Mouse (Mus musculus) intestine, embryonic 16.5 days (tissue): ENCODE data around the gene Ltbp1. TPM values are rescaled to one million over a fixed set of nuclear protein-coding genes. Genes with fewer than 3 reads are reported as not detected.

Experiments used
- ATAC-seq: fragments of 200-750 bp; cut with Nextera tagmentation; 2 replicates; pipeline ENCODE4 v1.8.0; 2017; ENCODE audit warnings: moderate TSS enrichment, moderate library complexity
- H3K27ac ChIP-seq: fragments of 300-500 bp; sonication (generic); 2 replicates; pipeline ENCODE4 v1.5.1; 2014; ENCODE audit warnings: mild to moderate bottlenecking, low read length
- H3K27me3 ChIP-seq: fragments of 300-500 bp; sonication (generic); replicated peaks from 2 replicates; pipeline ENCODE4 v1.6.1; 2014; ENCODE audit warnings: low read length, control low read depth, mixed read lengths; ENCODE audit not compliant: control insufficient read depth, insufficient read depth
- H3K36me3 ChIP-seq: fragments of 300-500 bp; sonication (generic); 2 replicates; pipeline ENCODE4 v1.6.1; 2014; ENCODE audit warnings: low read length, control low read depth; ENCODE audit not compliant: control insufficient read depth, insufficient read depth
- H3K4me1 ChIP-seq: fragments of 300-500 bp; sonication (generic); 2 replicates; pipeline ENCODE4 v1.6.1; 2014; ENCODE audit warnings: low read length, control low read depth, mixed read lengths; ENCODE audit not compliant: control insufficient read depth, insufficient read depth
- H3K4me2 ChIP-seq: fragments of 300-500 bp; sonication (generic); 2 replicates; pipeline ENCODE4 v1.6.1; 2014; ENCODE audit warnings: low read depth, low read length, control low read depth
- H3K4me3 ChIP-seq: fragments of 300-500 bp; sonication (generic); 2 replicates; pipeline ENCODE4 v1.5.1; 2014; ENCODE audit warnings: mild to moderate bottlenecking, low read length
- H3K9ac ChIP-seq: fragments of 300-500 bp; sonication (generic); 2 replicates; pipeline ENCODE4 v1.6.1; 2014; ENCODE audit warnings: low read depth, low read length
- H3K9me3 ChIP-seq: fragments of 300-500 bp; sonication (generic); 2 replicates; pipeline ENCODE4 v1.6.1; 2016; ENCODE audit warnings: low read length, control low read depth; ENCODE audit not compliant: control insufficient read depth
- WGBS: fragments of 180-500 bp; shearing (Covaris S2); extraction: QIAGEN DNeasy Blood & Tissue Kit; methylation state at CpG from one replicate; pipeline ENCODE4 v1.1.7; 2014; 5-methylcytosine and 5-hydroxymethylcytosine counted together
- polyA plus RNA-seq: library from polyadenylated mRNA; unstranded; fragments of >200 nt; fragmentation: Nextera tagmentation; extraction: Ambion mirVana; gene quantifications from 2 replicates; pipeline ENCODE4 v1.2.1, GENCODE M21; 2015

Ltbp1 gene
- polyA plus RNA-seq, 1 experiment from 2014 or later: 12.2 TPM

DNA sequence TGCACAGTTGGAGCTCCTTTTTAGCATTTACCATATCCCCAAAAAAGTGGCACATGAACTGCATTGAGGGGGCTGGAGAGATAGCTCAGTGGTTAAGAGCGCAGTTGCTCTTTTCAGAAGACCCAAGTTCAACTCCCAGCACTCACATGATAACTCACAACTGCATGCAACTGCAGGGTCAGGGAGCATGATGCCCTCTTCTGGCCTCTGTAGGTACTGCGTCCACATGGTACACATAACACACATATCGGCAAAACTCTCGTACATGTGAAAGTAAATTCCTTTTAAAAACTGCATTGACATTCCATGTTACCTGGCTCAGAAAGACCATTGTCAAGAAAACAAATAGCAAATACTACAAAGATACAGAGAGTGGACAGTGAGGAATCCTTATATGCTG is 342.0 kb downstream of the Ltbp1 start:
- no peak overlapping the region for H3K9ac ChIP-seq
- no peaks in the 10 kb centered on the region for H3K9me3 ChIP-seq
- no peak for ATAC-seq
- H3K4me3 ChIP-seq: no peak overlapping the region
- H3K36me3 ChIP-seq: no peaks in the 10 kb centered on the region
- H3K27me3 ChIP-seq: no peaks in the 10 kb centered on the region
- H3K27ac ChIP-seq: no peak overlapping the region
- peaks cover 5% of the 10 kb centered on the region; the same call in 1 of the 2 replicates for H3K4me1 ChIP-seq
- WGBS: 95% methylated on average over 4 of the region's 4 CpGs
- H3K4me2 ChIP-seq: no peak overlapping the region

DNA sequence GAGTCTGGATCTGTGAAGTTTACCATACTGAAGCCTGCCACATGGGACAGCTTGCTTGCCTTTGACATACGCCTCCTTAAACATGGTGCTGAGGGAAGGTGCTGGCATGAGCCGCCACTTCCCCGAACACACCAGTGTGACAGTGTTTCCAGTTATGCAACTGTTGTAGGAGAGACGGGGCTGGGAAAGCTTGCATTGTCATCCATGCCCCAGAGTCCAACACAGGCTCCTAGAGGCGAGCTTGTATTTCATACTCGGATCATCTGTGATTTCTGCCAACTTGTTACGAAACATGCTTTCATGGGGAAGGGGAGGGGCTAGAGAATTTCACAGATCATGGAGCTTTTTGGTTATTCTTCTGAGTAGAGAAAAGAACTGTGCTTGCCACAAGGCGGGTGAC is 343.7 kb downstream of the Ltbp1 start:
- Histone ChIP-seq H3K9ac (no peak overlapping the region), H3K4me2 (no peak overlapping the region), H3K4me3 (no peak overlapping the region), H3K9me3 (no peaks in the 10 kb centered on the region), H3K36me3 (no peaks in the 10 kb centered on the region), H3K4me1 (peaks cover 5% of the 10 kb centered on the region; the same call in 1 of the 2 replicates), H3K27me3 (no peaks in the 10 kb centered on the region), H3K27ac (no peak overlapping the region)
- ATAC-seq: no peak
- 85% methylated on average over 8 of the region's 8 CpGs for WGBS

DNA sequence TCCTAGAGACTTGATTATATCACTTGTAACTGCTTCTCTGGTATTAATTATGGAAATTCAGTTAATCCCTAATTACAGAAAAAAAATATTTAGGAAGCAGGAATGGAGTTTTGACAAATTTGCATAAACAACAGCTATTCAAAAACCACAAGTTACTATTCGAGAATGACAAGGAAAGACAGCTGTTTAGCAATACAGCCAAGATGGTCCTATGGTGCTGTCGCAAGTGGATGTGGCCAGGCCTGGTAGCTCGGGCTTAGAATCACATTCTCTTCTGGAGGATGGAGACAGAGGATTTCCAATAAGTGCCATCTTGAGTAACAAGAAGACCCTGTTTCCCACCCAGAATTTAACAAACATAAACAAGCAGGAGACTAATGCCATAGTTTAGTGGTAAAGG is 344.2 kb downstream of the Ltbp1 start:
- no peak overlapping the region for H3K27ac ChIP-seq
- 81% methylated on average over 3 of the region's 3 CpGs for WGBS
- no peak for ATAC-seq
- no peaks in the 10 kb centered on the region for H3K36me3 ChIP-seq
- no peaks in the 10 kb centered on the region for H3K27me3 ChIP-seq
- H3K4me3 ChIP-seq: no peak overlapping the region
- no peaks in the 10 kb centered on the region for H3K9me3 ChIP-seq
- H3K9ac ChIP-seq: no peak overlapping the region
- H3K4me1 ChIP-seq: peaks cover 5% of the 10 kb centered on the region; the same call in 1 of the 2 replicates
- H3K4me2 ChIP-seq: no peak overlapping the region

DNA sequence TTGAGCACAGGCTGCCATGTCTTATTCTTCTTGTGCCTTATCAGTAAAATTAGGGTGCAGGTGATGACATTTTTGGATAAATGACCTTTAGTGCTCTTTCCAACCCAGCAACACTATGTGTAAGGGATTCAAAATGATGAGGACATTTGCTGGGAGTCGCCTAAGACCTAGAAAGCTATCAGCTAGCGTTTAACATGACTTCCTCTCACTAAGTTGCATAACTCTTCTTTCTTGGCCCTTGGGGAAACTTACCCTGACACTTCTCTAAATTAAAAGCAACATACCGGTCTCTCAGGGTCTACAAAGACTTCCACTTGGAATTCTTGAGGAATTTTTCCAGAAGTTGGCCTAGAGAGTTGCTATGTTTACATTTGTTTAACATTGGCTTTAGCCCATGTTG is 348.0 kb downstream of the Ltbp1 start:
- WGBS: 70% methylated on average over 3 of the region's 3 CpGs
- H3K4me3 ChIP-seq: no peak overlapping the region
- no peak overlapping the region for H3K4me2 ChIP-seq
- H3K27me3 ChIP-seq: no peaks in the 10 kb centered on the region
- H3K27ac ChIP-seq: no peak overlapping the region
- H3K9ac ChIP-seq: no peak overlapping the region
- no peaks in the 10 kb centered on the region for H3K9me3 ChIP-seq
- no peak for ATAC-seq
- no peaks in the 10 kb centered on the region for H3K36me3 ChIP-seq
- H3K4me1 ChIP-seq: no peaks in the 10 kb centered on the region

DNA sequence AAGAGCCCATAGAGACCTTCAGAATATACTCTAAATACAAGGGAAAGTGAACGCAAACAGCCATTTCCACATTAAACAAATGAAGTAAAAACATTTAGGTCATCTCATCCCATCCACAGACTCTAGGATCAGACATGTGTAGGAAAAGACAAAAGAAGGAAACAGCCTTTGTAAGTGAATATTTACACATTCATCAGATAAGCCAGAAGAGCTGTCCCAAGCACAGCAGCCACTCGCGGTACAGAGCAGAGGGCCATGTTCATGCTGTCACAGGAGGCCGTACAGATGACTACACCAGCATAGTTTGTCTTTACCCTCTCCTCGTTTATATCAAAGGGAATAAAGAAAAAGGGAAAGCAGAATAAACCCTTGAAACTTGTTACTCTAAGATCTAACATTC is 350.1 kb downstream of the Ltbp1 start:
- 59% methylated on average over 5 of the region's 5 CpGs for WGBS
- no peak overlapping the region for H3K4me2 ChIP-seq
- no peak for ATAC-seq
- H3K4me1 ChIP-seq: no peaks in the 10 kb centered on the region
- H3K27ac ChIP-seq: no peak overlapping the region
- H3K4me3 ChIP-seq: no peak overlapping the region
- no peak overlapping the region for H3K9ac ChIP-seq
- no peaks in the 10 kb centered on the region for H3K9me3 ChIP-seq
- no peaks in the 10 kb centered on the region for H3K27me3 ChIP-seq
- H3K36me3 ChIP-seq: no peaks in the 10 kb centered on the region

DNA sequence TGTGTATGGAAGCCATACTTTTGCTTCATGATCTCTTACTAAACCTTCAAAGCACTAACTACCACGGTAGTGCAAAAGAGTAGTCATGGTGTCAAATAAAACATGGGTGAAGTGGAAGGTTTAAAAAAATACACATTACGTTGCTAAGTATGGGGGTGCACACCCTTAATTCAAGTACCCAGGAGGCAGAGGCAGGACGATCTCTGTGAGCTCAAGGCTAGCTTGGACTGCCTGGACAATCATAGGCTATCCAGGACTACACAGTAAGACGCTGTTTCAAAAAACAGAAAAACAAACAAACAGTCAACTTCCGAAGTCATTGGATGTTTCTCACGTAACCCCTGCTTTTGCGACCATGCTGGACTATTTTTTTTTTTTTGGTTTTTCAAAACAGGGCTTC is 354.7 kb downstream of the Ltbp1 start:
- no peak overlapping the region for H3K4me3 ChIP-seq
- H3K4me1 ChIP-seq: no peaks in the 10 kb centered on the region
- H3K27ac ChIP-seq: no peak overlapping the region
- no peaks in the 10 kb centered on the region for H3K36me3 ChIP-seq
- 97% methylated on average over 7 of the region's 7 CpGs for WGBS
- no peak for ATAC-seq
- no peaks in the 10 kb centered on the region for H3K27me3 ChIP-seq
- no peak overlapping the region for H3K9ac ChIP-seq
- H3K4me2 ChIP-seq: no peak overlapping the region
- no peaks in the 10 kb centered on the region for H3K9me3 ChIP-seq

DNA sequence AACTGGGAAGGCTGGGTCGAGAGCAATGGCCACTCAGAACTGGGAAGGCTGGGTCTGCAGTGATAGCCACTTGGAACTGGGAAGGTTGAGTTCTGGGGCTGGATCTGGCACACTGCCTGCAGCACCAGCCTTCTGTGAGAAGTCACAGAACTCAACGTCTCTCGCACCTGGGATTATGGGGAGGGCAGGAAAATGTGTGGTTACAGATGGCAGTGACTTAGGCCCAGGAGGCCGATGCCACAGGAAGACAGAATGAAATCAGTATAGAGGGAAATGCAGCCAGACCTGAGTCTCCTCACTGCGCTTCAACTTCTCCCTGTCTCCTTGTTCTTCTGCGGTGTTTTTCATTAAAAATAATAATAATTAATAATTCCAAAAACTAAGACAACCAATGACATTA is 361.0 kb downstream of the Ltbp1 start:
- H3K27ac ChIP-seq: no peak overlapping the region
- H3K9ac ChIP-seq: no peak overlapping the region
- H3K27me3 ChIP-seq: no peaks in the 10 kb centered on the region
- 87% methylated on average over 6 of the region's 6 CpGs for WGBS
- H3K36me3 ChIP-seq: no peaks in the 10 kb centered on the region
- no peak overlapping the region for H3K4me2 ChIP-seq
- no peak for ATAC-seq
- H3K4me3 ChIP-seq: no peak overlapping the region
- no peaks in the 10 kb centered on the region for H3K9me3 ChIP-seq
- H3K4me1 ChIP-seq: no peaks in the 10 kb centered on the region

DNA sequence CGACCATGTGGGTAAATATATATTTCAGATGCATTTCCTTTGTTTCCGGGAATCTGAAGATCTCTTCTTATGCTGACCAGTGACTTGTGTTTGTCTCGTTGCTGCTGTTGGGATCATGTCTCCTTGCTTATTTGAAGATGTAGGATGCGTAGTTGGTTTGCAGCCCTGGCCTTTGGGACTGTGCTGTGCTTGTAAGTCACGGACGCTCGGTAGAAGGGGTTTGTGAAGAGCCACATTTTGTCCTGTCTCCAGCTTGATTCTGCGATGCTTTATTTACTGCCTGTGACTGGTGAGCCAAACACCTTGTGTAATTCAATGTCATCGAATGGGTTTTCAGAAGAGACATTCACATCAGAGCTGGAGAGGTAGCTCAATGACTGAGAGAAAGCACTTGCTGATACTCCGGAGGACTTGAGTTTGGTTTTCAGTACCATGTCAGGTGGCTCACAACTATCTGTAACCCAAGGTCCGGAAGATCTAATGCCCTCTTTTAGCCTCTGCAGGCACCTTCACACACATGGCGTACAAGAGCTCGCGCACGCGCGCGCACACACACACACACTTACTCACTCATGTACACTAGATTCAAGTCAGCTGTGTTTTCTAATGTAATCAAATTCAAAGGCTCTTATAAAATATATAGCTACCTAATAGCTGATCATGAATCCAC is 362.3 kb downstream of the Ltbp1 start:
- Histone ChIP-seq H3K27me3 (no peaks in the 10 kb centered on the region), H3K36me3 (no peaks in the 10 kb centered on the region), H3K27ac (no peak overlapping the region), H3K9ac (no peak overlapping the region), H3K4me3 (no peak overlapping the region), H3K4me2 (no peak overlapping the region), H3K4me1 (no peaks in the 10 kb centered on the region), H3K9me3 (no peaks in the 10 kb centered on the region)
- no peak for ATAC-seq
- WGBS: 96% methylated on average over 18 of the region's 18 CpGs

DNA sequence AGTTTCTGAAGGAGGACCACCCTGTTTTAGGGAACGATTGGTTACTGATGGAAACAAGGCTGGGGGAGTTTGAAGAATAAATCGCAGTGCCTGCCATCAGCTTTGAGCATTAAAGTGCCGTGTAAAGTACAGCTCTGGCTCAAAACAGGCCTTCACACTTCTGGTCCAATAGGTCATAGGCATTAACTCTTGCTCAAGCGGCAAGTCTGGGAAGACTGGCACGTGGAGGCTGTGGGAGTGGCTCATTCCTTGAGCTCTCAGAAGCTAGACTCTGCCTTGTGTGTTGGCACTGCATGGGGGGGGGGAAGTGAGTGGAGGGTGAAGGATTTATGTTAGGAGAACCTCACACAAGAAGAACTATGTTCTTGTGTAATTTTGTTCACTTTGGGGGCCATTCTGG is 363.2 kb downstream of the Ltbp1 start:
- Histone ChIP-seq H3K9me3 (no peaks in the 10 kb centered on the region), H3K4me3 (no peak overlapping the region), H3K4me1 (no peaks in the 10 kb centered on the region), H3K36me3 (no peaks in the 10 kb centered on the region), H3K27me3 (no peaks in the 10 kb centered on the region), H3K27ac (no peak overlapping the region), H3K9ac (no peak overlapping the region), H3K4me2 (no peak overlapping the region)
- peak; percentile 40; the same call in 1 of the 2 replicates for ATAC-seq
- WGBS: 72% methylated on average over 5 of the region's 5 CpGs

DNA sequence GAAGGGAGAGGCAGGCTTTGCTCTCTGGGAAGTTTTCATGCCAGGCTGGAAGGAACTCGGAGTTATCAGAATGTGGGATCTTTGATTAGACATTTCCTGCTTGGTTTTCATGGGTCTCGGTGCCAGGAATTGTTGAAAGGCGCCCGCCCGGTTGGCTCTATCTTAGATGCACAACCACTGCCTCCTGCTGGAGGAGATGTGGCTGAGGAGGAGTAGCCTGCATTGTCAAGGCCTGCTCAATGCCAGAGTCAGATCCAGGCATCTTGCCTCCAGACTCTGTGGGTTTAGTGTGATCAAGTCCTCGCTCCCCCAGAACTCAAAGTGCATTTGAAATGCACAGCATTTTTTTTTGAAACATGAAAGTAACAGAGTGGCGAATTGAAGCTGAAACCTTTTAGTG is 364.0 kb downstream of the Ltbp1 start:
- Histone ChIP-seq H3K9me3 (no peaks in the 10 kb centered on the region), H3K9ac (no peak overlapping the region), H3K4me2 (no peak overlapping the region), H3K27me3 (no peaks in the 10 kb centered on the region), H3K4me3 (no peak overlapping the region), H3K4me1 (no peaks in the 10 kb centered on the region), H3K36me3 (no peaks in the 10 kb centered on the region), H3K27ac (no peak overlapping the region)
- ATAC-seq: no peak
- WGBS: 73% methylated on average over 7 of the region's 7 CpGs
